ENCODE assay signal across 13 mouse cellular contexts in genomic region chr14:121054062-121054461, GRCm38 (mm10). TPM values are rescaled to one million over a fixed set of nuclear protein-coding genes. Genes with fewer than 3 reads are reported as not detected.
DNase-seq lines count a peak whose midpoint lies in the region; ATAC-seq lines count a peak whose summit lies in the region.
"Had no signal": no experiment of that assay in that cellular context is flagged by ENCODE, and none has a peak within 500 bp of the region (broad histone marks: within the 10 kb centered on the region; RNA-seq: fewer than 3 reads in every experiment).

No protein-coding gene starts in this region.

- peaks cover 34% of the 10 kb centered on the region for H3K4me1 ChIP-seq in intestine, embryonic 14.5 days (replicated peaks; ENCODE audit: control insufficient read depth, insufficient read depth, low read length)
- H3K4me1 ChIP-seq in intestine, embryonic 16.5 days (ENCODE audit: control insufficient read depth, insufficient read depth, low read length) = peaks cover 38% of the 10 kb centered on the region
- H3K4me1 ChIP-seq in midbrain, embryonic 10.5 days = peaks cover 55% of the 10 kb centered on the region
- H3K4me1 ChIP-seq in midbrain, embryonic 14.5 days (ENCODE audit: control insufficient read depth, insufficient read depth, low read length) = peaks cover 12% of the 10 kb centered on the region

- peak overlapping the region; percentile 0; the same call in 1 of the 2 replicates for H3K27ac ChIP-seq in intestine, embryonic 14.5 days (ENCODE audit: low read depth)
- no peak overlapping the region for H3K27ac ChIP-seq in intestine, embryonic 16.5 days (ENCODE audit: low read length)
- peak overlapping the region; percentile 63; the same call in 1 of the 2 replicates for H3K27ac ChIP-seq in midbrain, embryonic 10.5 days (replicated peaks)
- H3K27ac ChIP-seq in midbrain, embryonic 14.5 days (replicated peaks; ENCODE audit: low read depth, low read length) = no peak overlapping the region
- H3K27ac ChIP-seq: macrophage had no signal

- no peak overlapping the region for H3K4me2 ChIP-seq in intestine, embryonic 14.5 days (ENCODE audit: low read length)
- no peak overlapping the region for H3K4me2 ChIP-seq in intestine, embryonic 16.5 days (ENCODE audit: low read depth, low read length)
- H3K4me2 ChIP-seq in midbrain, embryonic 14.5 days (ENCODE audit: low read length) = no peak overlapping the region

- 61% methylated on average over 5 of the region's 5 CpGs for WGBS in intestine, embryonic 14.5 days
- WGBS in intestine, embryonic 16.5 days = 83% methylated on average over 5 of the region's 5 CpGs
- 62% methylated on average over 5 of the region's 5 CpGs for WGBS in midbrain, embryonic 10.5 days
- WGBS in midbrain, embryonic 14.5 days = 65% methylated on average over 5 of the region's 5 CpGs

- no peak overlapping the region for H3K9ac ChIP-seq in intestine, embryonic 14.5 days (ENCODE audit: low read length)
- H3K9ac ChIP-seq in intestine, embryonic 16.5 days (ENCODE audit: low read depth, low read length) = no peak overlapping the region
- no peak overlapping the region for H3K9ac ChIP-seq in midbrain, embryonic 14.5 days (replicated peaks; ENCODE audit: low read length)

- no peak overlapping the region for H3K4me3 ChIP-seq in intestine, embryonic 14.5 days (ENCODE audit: low read depth, low read length)
- H3K4me3 ChIP-seq in intestine, embryonic 16.5 days (ENCODE audit: low read length) = no peak overlapping the region
- no peak overlapping the region; the same call in 1 of the 2 replicates for H3K4me3 ChIP-seq in midbrain, embryonic 10.5 days
- no peak overlapping the region for H3K4me3 ChIP-seq in midbrain, embryonic 14.5 days (replicated peaks; ENCODE audit: low read depth, low read length)

- no peaks in the 10 kb centered on the region; the same call in 1 of the 2 replicates for H3K36me3 ChIP-seq in intestine, embryonic 14.5 days (ENCODE audit: control insufficient read depth, insufficient read depth, low read length)
- no peaks in the 10 kb centered on the region for H3K36me3 ChIP-seq in intestine, embryonic 16.5 days (ENCODE audit: control insufficient read depth, insufficient read depth, low read length)
- H3K36me3 ChIP-seq in midbrain, embryonic 10.5 days = peaks cover 7% of the 10 kb centered on the region; the same call in 1 of the 2 replicates
- H3K36me3 ChIP-seq in midbrain, embryonic 14.5 days (ENCODE audit: control insufficient read depth, insufficient read depth, low read length) = peaks cover 1% of the 10 kb centered on the region; the same call in 1 of the 2 replicates

- H3K27me3 ChIP-seq in intestine, embryonic 14.5 days (replicated peaks; ENCODE audit: control insufficient read depth, insufficient read depth, low read length) = no peaks in the 10 kb centered on the region
- no peaks in the 10 kb centered on the region for H3K27me3 ChIP-seq in intestine, embryonic 16.5 days (replicated peaks; ENCODE audit: control insufficient read depth, insufficient read depth, low read length)
- peaks cover 82% of the 10 kb centered on the region for H3K27me3 ChIP-seq in midbrain, embryonic 10.5 days (ENCODE audit: low read depth, poor library complexity, severe bottlenecking)
- no peaks in the 10 kb centered on the region for H3K27me3 ChIP-seq in midbrain, embryonic 14.5 days (ENCODE audit: control insufficient read depth, insufficient read depth, low read length)
- H3K27me3 ChIP-seq: Patski had no signal

- peak; percentile 30 for DNase-seq in embryo, embryonic 11 days
- no peak for DNase-seq in embryo, embryonic 10 days (ENCODE audit: low spot score)
- no peak for DNase-seq in intestine, embryonic 14.5 days (ENCODE audit: low spot score)
- no peak for DNase-seq in midbrain, embryonic 10.5 days (ENCODE audit: low spot score)
- DNase-seq in midbrain, embryonic 14.5 days = no peak
- no peak for DNase-seq in right cerebral cortex, postnatal 36 days (ENCODE audit: low spot score in 2 of 2)
- DNase-seq in cerebellum, postnatal 4 days (ENCODE audit: low spot score in 2 of 2) = no peak
- DNase-seq: cerebellum, adult 8-10 months; right cerebral cortex, postnatal 25 days; thymus, adult 2 months had no signal

- ATAC-seq in intestine, embryonic 14.5 days (replicated peaks; ENCODE audit: low FRiP score, low TSS enrichment, low read depth) = no peak
- no peak for ATAC-seq in intestine, embryonic 16.5 days
- no peak for ATAC-seq in midbrain, embryonic 14.5 days (ENCODE audit: low FRiP score, low TSS enrichment)
- ATAC-seq: Patski had no signal

- no peaks in the 10 kb centered on the region for H3K9me3 ChIP-seq in intestine, embryonic 14.5 days (ENCODE audit: control insufficient read depth, low read length)
- no peaks in the 10 kb centered on the region for H3K9me3 ChIP-seq in intestine, embryonic 16.5 days (ENCODE audit: control insufficient read depth, low read length)
- no peaks in the 10 kb centered on the region for H3K9me3 ChIP-seq in midbrain, embryonic 10.5 days (replicated peaks)
- no peaks in the 10 kb centered on the region for H3K9me3 ChIP-seq in midbrain, embryonic 14.5 days (ENCODE audit: control insufficient read depth, low read length)

RNA-seq across cellular contexts. Expression of gene Farp1, which starts 19.1 kb away (rescaled TPM):
- polyA plus RNA-seq in intestine, embryonic 14.5 days (2014; fragmentation: Nextera tagmentation; extraction: Ambion mirVana) = 25.9 and 26.1 TPM in 2 replicates
- polyA plus RNA-seq in intestine, embryonic 16.5 days (2015; fragmentation: Nextera tagmentation; extraction: Ambion mirVana) = 8.7 and 10.5 TPM in 2 replicates
- 18.2 and 20.1 TPM in 2 replicates for polyA plus RNA-seq in midbrain, embryonic 10.5 days (2016; fragmentation: Nextera tagmentation; extraction: Ambion mirVana)
- polyA plus RNA-seq in midbrain, embryonic 14.5 days (2014; fragmentation: Nextera tagmentation; extraction: Ambion mirVana) = 41.8 and 42.8 TPM in 2 replicates

Comparison
In these comparisons a context has a peak if more than half of its experiments do, and no peak if none do; other contexts are left out.
1. H3K27ac ChIP-seq: peak in intestine, embryonic 14.5 days (single experiment) and midbrain, embryonic 10.5 days (single experiment); none in intestine, embryonic 16.5 days (single experiment) and midbrain, embryonic 14.5 days (single experiment).